Mouse (Mus musculus): Measurements from ENCODE around the gene Ttc23. TPM values are rescaled to one million over a fixed set of nuclear protein-coding genes. Genes with fewer than 3 reads are reported as not detected.

The Ttc23 gene
- 11.7 and 11.9 TPM in 2 replicates for polyA plus RNA-seq (2015; fragmentation: Nextera tagmentation; extraction: Ambion mirVana)

GRCm38 (mm10) chr7:67647277-67647676, at the start of gene Ttc23:
Gene Ttc23, plus strand, starts transcription at chr7:67647410.
- peak within 1 kb of the TSS; percentile 85 for H3K4me2 ChIP-seq
- 1% methylated on average over 5 of the region's 5 CpGs for WGBS
- H3K27me3 ChIP-seq, result no peaks in the 10 kb centered on the region
- no peaks in the 10 kb centered on the region for H3K36me3 ChIP-seq
- peaks cover 56% of the 10 kb centered on the region for H3K4me1 ChIP-seq (replicated peaks)
- H3K9me3 ChIP-seq, result no peaks in the 10 kb centered on the region
- ATAC-seq (ENCODE audit: low read depth), result no peak
- H3K27ac ChIP-seq (replicated peaks), result peak within 1 kb of the TSS; percentile 93
- peak within 1 kb of the TSS; percentile 67 for H3K4me3 ChIP-seq
- peak within 1 kb of the TSS; percentile 91 for H3K9ac ChIP-seq

DNA sequence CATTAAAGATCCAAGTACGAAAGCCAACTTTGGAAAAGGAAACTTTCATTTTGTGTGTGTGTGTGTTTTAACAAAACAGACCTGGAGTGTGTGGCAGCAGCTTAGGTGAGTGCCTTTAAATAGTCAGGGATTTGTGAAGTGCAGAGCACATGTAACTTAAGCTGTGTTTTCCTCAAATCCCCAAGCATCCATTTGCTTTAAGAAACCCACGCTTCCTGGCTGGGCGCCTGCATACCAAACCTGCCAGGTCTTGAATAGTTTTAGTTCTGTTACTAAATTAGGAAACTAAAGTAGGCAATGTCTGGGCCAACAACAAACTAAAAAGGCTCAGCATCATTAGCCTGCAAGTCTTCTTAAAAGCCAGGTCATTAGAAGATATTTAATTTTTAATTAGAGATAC, 49.2 kb upstream of the Ttc23 start:
- H3K4me3 ChIP-seq, result no peak overlapping the region
- H3K9me3 ChIP-seq, result no peaks in the 10 kb centered on the region
- no peak for ATAC-seq (ENCODE audit: low read depth)
- no peak overlapping the region for H3K27ac ChIP-seq (replicated peaks)
- H3K4me2 ChIP-seq, result no peak overlapping the region
- no peaks in the 10 kb centered on the region for H3K36me3 ChIP-seq
- no peak overlapping the region for H3K9ac ChIP-seq
- WGBS, result 74% methylated on average over 3 of the region's 3 CpGs
- no peaks in the 10 kb centered on the region for H3K27me3 ChIP-seq
- H3K4me1 ChIP-seq (replicated peaks), result peaks cover 3% of the 10 kb centered on the region; the same call in 1 of the 2 replicates

GRCm38 (mm10) chr7:67605114-67605513, 42.1 kb upstream of the Ttc23 start:
- no peak for ATAC-seq (ENCODE audit: low read depth)
- 88% methylated on average over 6 of the region's 6 CpGs for WGBS

GRCm38 (mm10) chr7:67606250-67606649, 41.0 kb upstream of the Ttc23 start:
- H3K9me3 ChIP-seq, result no peaks in the 10 kb centered on the region
- no peak overlapping the region for H3K27ac ChIP-seq (replicated peaks)
- no peaks in the 10 kb centered on the region for H3K36me3 ChIP-seq
- no peak for ATAC-seq (ENCODE audit: low read depth)
- H3K9ac ChIP-seq, result no peak overlapping the region
- H3K27me3 ChIP-seq, result no peaks in the 10 kb centered on the region
- no peak overlapping the region for H3K4me2 ChIP-seq
- H3K4me3 ChIP-seq, result no peak overlapping the region
- WGBS, result 92% methylated on average over 1 of the region's 1 CpGs
- H3K4me1 ChIP-seq (replicated peaks), result peaks cover 12% of the 10 kb centered on the region

More at GRCm38 (mm10) chr7:67605114-67605513, 42.1 kb upstream of the Ttc23 start:
- Histone ChIP-seq H3K4me3 (no peak overlapping the region), H3K9me3 (no peaks in the 10 kb centered on the region), H3K4me2 (no peak overlapping the region), H3K36me3 (no peaks in the 10 kb centered on the region), H3K4me1 (replicated peaks) (peaks cover 12% of the 10 kb centered on the region), H3K9ac (no peak overlapping the region), H3K27ac (replicated peaks) (no peak overlapping the region), H3K27me3 (no peaks in the 10 kb centered on the region)

DNA sequence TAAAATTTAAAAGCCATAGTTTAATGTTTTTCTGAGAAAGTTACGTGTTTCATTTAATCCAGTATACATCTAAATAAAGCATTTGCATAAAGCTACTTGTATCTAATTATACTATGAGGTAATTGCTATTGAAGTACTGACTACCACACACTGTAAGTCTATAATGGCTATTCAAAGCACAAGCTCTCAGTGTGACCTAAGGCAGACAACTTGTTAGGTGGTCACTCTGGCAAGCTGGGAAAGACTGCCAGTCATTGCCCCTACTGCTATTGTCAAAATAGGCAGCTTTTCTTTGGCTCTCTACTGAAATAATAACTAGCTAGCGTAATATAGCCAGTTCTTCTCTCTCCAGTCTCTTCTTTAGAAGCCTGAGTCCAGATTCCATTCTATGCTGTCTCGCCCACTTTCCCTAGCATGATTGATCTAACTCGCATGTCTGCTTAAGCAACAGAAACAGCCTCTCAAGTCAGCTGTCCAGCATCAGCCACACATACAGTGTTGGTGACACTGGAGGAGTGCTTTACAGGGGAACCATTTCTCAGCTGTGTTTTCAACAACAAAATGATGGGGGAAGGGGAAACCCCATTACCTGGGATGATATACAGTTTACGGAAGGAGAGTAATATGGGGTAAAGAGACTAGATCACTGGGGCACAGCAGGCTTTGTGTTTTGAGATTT, 39.4 kb upstream of the Ttc23 start:
- no peaks in the 10 kb centered on the region for H3K36me3 ChIP-seq
- peak overlapping the region; percentile 46; the same call in 1 of the 2 replicates for H3K27ac ChIP-seq (replicated peaks)
- H3K9ac ChIP-seq, result no peak overlapping the region
- no peaks in the 10 kb centered on the region for H3K27me3 ChIP-seq
- ATAC-seq (ENCODE audit: low read depth), result no peak
- H3K4me3 ChIP-seq, result no peak overlapping the region
- H3K4me1 ChIP-seq (replicated peaks), result peaks cover 12% of the 10 kb centered on the region
- no peak overlapping the region for H3K4me2 ChIP-seq
- WGBS, result 70% methylated on average over 5 of the region's 5 CpGs
- H3K9me3 ChIP-seq, result no peaks in the 10 kb centered on the region

GRCm38 (mm10) chr7:67608348-67609024, 38.7 kb upstream of the Ttc23 start:
- 35% methylated on average over 4 of the region's 4 CpGs for WGBS
- ATAC-seq (ENCODE audit: low read depth), result no peak
- no peaks in the 10 kb centered on the region for H3K36me3 ChIP-seq
- H3K4me3 ChIP-seq, result no peak overlapping the region
- peaks cover 19% of the 10 kb centered on the region for H3K4me1 ChIP-seq (replicated peaks)
- no peaks in the 10 kb centered on the region for H3K9me3 ChIP-seq
- no peak overlapping the region for H3K4me2 ChIP-seq
- H3K27me3 ChIP-seq, result no peaks in the 10 kb centered on the region
- peak overlapping the region; percentile 46; the same call in 1 of the 2 replicates for H3K27ac ChIP-seq (replicated peaks)
- no peak overlapping the region; the same call in 1 of the 2 replicates for H3K9ac ChIP-seq

DNA sequence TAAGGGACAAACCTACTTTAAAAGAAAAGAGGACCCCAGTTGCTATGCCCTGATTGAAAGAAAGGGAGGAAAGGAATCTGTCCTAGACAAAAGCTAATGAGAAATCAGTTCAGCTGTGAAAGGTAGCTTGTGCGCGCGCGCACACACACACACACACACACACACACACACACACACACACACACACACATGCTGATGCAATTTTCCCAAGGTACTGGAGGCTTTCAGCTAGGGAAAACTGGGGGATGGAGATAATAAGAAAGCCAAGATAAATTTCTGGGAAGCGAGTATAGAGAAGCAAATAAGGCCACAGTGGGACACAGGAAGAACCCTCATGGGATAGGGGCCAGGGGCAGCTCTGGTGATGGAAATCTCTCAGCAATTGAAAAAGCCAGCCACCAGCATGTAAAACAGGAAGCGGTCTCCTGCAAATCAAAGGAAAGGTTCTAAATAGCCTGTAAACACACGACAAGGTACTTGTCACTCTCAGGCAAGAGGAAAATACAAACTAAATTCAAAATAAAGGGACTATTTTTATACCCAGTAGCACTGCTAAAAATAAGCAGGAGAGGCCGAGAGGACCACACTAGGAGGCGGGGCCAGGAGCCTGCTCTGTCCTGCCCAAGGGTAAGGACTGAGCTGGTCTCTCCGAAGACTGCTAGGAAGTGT, 33.3 kb upstream of the Ttc23 start:
- H3K4me2 ChIP-seq, result no peak overlapping the region
- H3K4me1 ChIP-seq (replicated peaks), result peaks cover 18% of the 10 kb centered on the region; the same call in 1 of the 2 replicates
- peak overlapping the region; percentile 52; the same call in 1 of the 2 replicates for H3K27ac ChIP-seq (replicated peaks)
- ATAC-seq (ENCODE audit: low read depth), result no peak
- H3K9ac ChIP-seq, result no peak overlapping the region
- H3K9me3 ChIP-seq, result no peaks in the 10 kb centered on the region
- no peak overlapping the region for H3K4me3 ChIP-seq
- 51% methylated on average over 10 of the region's 10 CpGs for WGBS
- no peaks in the 10 kb centered on the region; the same call in 1 of the 2 replicates for H3K36me3 ChIP-seq
- no peaks in the 10 kb centered on the region for H3K27me3 ChIP-seq

GRCm38 (mm10) chr7:67614464-67614861, 32.7 kb upstream of the Ttc23 start:
- no peaks in the 10 kb centered on the region; the same call in 1 of the 2 replicates for H3K36me3 ChIP-seq
- H3K27ac ChIP-seq (replicated peaks), result no peak overlapping the region

DNA sequence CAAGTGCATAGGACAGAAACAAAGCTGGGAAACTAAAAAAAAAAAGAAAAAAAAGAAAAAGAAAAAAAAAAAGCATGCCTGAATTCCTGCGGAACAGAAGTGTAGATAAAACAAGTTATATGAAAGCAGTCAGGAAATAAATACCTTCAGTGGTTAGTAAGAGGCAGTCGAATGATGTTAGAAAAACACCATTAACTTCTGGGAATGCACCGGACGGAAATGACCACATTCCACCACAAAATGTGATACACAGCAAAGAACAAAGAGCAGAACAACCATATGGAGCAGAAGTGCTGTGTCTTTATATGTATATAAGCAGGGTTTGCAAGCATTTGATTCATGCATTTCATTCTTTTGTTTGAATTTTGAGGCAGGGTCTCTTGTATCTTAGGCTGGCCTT, 30.3 kb upstream of the Ttc23 start:
- H3K36me3 ChIP-seq, result no peaks in the 10 kb centered on the region; the same call in 1 of the 2 replicates
- H3K27ac ChIP-seq (replicated peaks), result no peak overlapping the region; the same call in 1 of the 2 replicates
- H3K4me3 ChIP-seq, result no peak overlapping the region
- WGBS, result 85% methylated on average over 4 of the region's 4 CpGs
- no peak overlapping the region for H3K9ac ChIP-seq
- ATAC-seq (ENCODE audit: low read depth), result no peak
- peaks cover 18% of the 10 kb centered on the region; the same call in 1 of the 2 replicates for H3K4me1 ChIP-seq (replicated peaks)
- no peaks in the 10 kb centered on the region for H3K27me3 ChIP-seq
- no peak overlapping the region for H3K4me2 ChIP-seq
- H3K9me3 ChIP-seq, result no peaks in the 10 kb centered on the region

More at GRCm38 (mm10) chr7:67614464-67614861, 32.7 kb upstream of the Ttc23 start:
- ATAC-seq (ENCODE audit: low read depth), result no peak
- H3K4me1 ChIP-seq (replicated peaks), result peaks cover 18% of the 10 kb centered on the region; the same call in 1 of the 2 replicates
- no peaks in the 10 kb centered on the region for H3K27me3 ChIP-seq
- H3K4me3 ChIP-seq, result no peak overlapping the region
- WGBS, result 86% methylated on average over 7 of the region's 7 CpGs
- H3K9ac ChIP-seq, result no peak overlapping the region
- H3K4me2 ChIP-seq, result no peak overlapping the region
- H3K9me3 ChIP-seq, result no peaks in the 10 kb centered on the region

DNA sequence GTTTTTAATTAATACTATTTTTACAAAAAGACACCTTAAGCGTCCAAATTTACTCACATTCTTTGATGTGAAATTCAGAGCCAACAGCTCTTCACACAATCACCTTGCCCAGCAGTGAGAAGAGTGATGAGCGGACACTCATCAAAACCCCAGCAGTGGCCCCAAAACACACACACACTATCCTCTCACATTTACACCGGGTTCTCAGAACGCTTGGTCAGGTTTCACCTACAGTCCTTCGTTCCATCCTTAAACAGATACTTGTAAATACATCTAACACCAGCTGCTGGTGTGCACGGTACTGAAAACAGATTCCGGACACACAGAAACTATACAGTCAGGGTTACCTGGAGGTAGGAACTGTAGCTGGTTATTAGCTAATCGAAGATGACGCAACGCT, 29.6 kb upstream of the Ttc23 start:
- Histone ChIP-seq H3K4me1 (replicated peaks) (peaks cover 18% of the 10 kb centered on the region; the same call in 1 of the 2 replicates), H3K36me3 (no peaks in the 10 kb centered on the region; the same call in 1 of the 2 replicates), H3K9me3 (no peaks in the 10 kb centered on the region), H3K4me3 (no peak overlapping the region), H3K27me3 (no peaks in the 10 kb centered on the region), H3K4me2 (no peak overlapping the region), H3K27ac (replicated peaks) (no peak overlapping the region), H3K9ac (no peak overlapping the region)
- ATAC-seq (ENCODE audit: low read depth), result no peak
- WGBS, result 92% methylated on average over 10 of the region's 10 CpGs

GRCm38 (mm10) chr7:67618316-67618715, 28.9 kb upstream of the Ttc23 start:
- peaks cover 13% of the 10 kb centered on the region; the same call in 1 of the 2 replicates for H3K4me1 ChIP-seq (replicated peaks)
- no peaks in the 10 kb centered on the region; the same call in 1 of the 2 replicates for H3K36me3 ChIP-seq
- WGBS, result 87% methylated on average over 3 of the region's 3 CpGs
- no peak overlapping the region for H3K4me3 ChIP-seq
- ATAC-seq (ENCODE audit: low read depth), result no peak
- H3K9ac ChIP-seq, result no peak overlapping the region
- no peak overlapping the region for H3K27ac ChIP-seq (replicated peaks)
- H3K4me2 ChIP-seq, result no peak overlapping the region
- no peaks in the 10 kb centered on the region for H3K9me3 ChIP-seq
- no peaks in the 10 kb centered on the region for H3K27me3 ChIP-seq

DNA sequence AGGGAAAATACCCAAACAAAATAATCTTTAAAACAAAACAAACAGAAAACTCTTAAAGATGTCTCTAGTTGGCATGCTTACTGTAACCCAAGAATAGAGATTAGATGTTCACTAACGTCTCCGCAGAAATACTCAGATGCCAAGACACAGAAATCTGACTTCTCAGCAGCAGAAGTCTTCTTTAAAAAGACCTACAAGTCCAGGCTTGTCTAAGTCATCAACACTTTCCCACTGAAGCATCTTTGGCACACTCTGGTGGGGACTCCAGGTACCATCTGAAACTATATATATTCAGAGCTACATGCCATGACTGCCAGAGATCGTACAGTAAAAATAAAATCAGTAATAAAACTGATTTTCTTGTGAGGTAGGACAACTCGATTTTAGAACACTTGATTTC, 27.4 kb upstream of the Ttc23 start:
- H3K27ac ChIP-seq (replicated peaks), result no peak overlapping the region
- H3K9me3 ChIP-seq, result no peaks in the 10 kb centered on the region
- no peaks in the 10 kb centered on the region for H3K4me1 ChIP-seq (replicated peaks)
- H3K27me3 ChIP-seq, result no peaks in the 10 kb centered on the region
- no peak overlapping the region for H3K9ac ChIP-seq
- H3K36me3 ChIP-seq, result no peaks in the 10 kb centered on the region; the same call in 1 of the 2 replicates
- 84% methylated on average over 4 of the region's 4 CpGs for WGBS
- no peak overlapping the region for H3K4me2 ChIP-seq
- no peak for ATAC-seq (ENCODE audit: low read depth)
- H3K4me3 ChIP-seq, result no peak overlapping the region
